Mouse (Mus musculus): ENCODE measurements around the gene Sec1. TPM values are rescaled to one million over a fixed set of nuclear protein-coding genes. Genes with fewer than 3 reads are reported as not detected.
"Not testable (repeated sequence)": the region's sequence is repeated elsewhere in the genome, so short reads cannot be mapped to it uniquely, and the experiment has no call there.

The Sec1 gene
- total RNA-seq, 2 experiments from 2014 or later = 0.20 to 0.30 TPM

DNA sequence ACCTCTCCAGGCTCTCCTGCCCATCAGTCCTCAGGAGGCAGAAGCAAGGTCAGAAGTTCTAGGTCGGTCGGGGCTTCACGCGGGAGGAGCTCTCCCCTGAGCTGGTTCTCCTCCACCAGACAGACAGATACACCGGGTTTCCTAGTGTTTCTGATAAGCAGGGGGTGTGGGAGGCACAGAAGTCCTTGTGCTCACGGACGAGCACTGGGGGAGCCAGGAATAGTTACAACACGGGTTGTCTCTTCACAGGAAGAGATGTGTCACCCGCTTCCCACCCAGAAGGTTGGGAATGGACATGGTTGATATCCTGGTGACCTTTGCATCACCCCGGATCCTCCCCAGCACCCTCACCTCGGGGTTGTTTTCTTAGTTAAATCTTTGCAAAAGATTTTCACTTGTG lies 4.4 kb downstream of the Sec1 start:
- DNase-seq (ENCODE audit: low spot score in 2 of 2) = no peak
- intact Hi-C loops (cut with DNase I) = no loop called here

DNA sequence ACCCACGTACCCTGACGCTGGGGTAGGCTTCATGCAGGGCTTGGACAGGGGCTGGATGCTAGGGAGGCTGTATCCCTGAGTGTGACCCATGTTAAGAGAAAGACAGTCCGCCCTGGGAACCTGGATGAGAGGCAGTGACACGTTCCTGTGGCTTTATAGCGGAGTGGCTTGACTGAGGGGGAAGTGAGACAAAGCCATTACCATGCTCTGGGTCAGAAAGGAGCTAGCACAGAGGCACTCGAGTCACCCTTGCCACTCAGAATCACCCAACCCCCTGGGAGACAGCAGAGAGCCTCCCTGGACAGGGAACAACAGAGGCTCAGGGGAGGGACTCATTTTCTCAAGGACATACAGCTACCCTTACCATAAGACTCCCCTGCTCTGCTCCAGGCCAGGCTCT lies 5.1 kb downstream of the Sec1 start:
- intact Hi-C loops (cut with DNase I) = no loop called here

GRCm38 (mm10) chr7:45686841-45687240 lies 7.4 kb downstream of the Sec1 start:
- intact Hi-C loops (cut with DNase I) = no loop called here
- DNase-seq (ENCODE audit: low spot score in 2 of 2) = no peak

More for the DNA sequence above, 5.1 kb downstream of the Sec1 start:
- no peak for DNase-seq (ENCODE audit: low spot score in 2 of 2)

- no peak for DNase-seq (ENCODE audit: low spot score in 2 of 2)
- intact Hi-C loops (cut with DNase I) = no loop called here
Observed at GRCm38 (mm10) chr7:45685811-45686210, 8.4 kb downstream of the Sec1 start.

DNA sequence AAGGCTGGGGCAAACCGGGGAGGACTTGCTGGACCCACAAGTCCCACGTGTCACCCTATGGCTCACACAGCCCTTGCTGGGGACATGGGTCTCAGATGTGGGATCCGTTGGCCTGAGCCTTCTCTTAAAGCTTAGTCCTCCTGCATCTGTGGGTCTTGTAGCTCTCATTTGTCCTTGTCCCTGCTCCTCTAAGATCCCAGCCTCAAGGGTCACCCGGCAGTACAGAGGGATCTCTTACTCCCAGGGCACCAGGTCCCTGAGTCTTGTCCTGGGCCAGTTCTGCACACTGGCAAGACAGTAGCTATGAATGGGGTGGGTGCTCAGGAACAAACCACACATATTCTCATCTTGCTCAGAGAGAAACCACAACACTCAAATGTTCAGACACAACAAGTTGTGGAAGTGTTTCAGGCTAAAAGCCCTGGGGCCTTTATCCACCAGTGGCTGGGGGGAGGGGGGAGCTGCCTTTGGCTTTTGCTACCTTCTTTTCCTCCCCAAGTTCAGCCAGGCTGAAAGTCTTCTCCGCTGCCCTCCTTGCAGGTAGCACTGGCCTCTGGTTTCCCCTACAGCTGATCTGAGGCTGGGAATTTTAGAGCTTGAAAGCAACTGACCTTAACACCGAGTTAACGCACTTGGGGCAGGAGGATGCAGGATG lies 10.7 kb downstream of the Sec1 start, which contains the start of gene Ntn5:
Ntn5 (plus strand) TSS at position 627 of the 655 bp plus-strand sequence.
- intact Hi-C loops (cut with DNase I) = loop anchor here (5.0 kb wide), 1 partner anchor 86 kb away; no protein-coding TSS in a partner anchor
- DNase-seq (ENCODE audit: low spot score in 2 of 2) = no peak

DNA sequence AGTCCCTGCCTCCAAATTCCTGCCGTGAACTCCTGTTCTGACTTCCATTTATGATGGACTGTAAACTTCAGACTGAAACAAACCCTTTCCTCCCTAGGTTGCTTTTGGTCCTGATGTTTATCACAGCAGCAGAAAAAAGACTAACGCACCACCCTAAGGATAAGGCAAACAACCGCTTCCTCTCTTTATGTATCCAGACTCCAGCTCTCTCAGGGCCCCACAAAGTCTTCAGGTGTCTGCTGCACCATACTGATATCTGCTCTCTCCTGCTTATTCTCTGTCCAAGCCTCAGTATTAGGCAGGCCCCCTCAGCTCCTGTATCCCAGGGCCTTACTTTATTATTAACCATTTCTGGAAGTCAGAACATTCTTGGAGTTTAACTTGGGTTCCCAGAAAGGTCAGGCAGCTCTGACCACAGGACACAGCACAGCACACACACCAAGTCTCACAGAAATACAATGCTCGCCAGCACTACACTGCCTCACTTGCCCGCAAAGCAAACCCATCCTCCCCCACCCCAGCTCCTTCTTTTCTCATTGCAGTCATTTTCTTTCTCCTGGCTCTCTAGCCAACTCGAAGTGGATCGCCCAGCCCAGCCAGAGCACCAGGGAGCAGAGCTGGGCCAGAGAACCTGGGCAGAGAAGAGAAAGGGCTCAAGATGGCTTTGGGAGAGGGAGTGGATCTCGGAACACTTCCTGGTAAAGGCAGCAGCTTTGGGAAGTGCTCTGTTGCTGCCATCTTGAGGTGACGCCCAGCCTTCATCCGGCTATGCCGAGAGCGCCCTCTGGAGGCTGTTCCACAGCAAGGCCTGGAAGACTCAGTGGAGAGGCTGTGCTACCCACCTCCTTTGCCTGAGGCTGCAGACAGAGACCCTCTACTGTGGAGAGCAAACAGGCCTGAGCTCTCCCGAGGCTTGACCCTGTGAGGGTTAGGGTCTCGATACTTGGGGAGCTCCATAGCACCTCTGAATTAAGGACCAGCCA lies 11.8 kb downstream of the Sec1 start:
- intact Hi-C loops (cut with DNase I) = loop anchor here (5.0 kb wide), 1 partner anchor 85 kb away; no protein-coding TSS in a partner anchor
- DNase-seq (ENCODE audit: low spot score in 2 of 2) = peak; percentile 88 to 90

DNA sequence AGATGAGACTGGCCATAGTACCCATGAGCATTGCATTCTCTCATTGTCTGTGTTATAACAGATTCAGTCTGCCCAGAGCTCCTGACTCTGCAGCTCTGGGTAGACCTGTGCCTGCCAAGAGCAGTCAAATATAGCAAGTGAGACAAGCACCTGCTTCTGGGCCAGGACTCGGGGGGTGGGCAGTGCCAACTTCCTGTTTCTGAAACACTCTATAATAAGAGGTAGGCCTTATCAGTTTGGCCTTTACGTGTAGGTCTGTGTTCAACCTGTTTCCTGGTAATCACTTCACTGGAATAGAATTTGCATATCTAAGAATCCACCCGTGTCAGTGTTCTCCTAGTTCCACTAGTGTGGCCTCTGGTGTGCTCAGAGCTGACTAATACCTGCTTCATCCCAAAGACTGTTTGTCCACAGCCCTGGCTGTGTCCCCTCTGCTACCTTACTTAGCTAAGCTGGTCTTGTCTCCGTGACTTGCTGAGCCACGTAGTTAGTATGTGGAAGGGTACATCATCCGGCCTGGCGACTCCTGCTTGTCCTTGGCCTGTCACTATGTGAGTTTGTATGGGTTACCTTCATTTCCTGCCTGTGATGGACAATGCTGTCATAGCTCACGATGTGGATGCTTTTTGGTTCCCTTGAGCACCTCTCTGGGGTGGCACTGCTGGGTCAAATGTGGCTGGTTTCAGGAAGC lies 13.0 kb downstream of the Sec1 start:
- DNase-seq (ENCODE audit: low spot score in 2 of 2) = no peak
- intact Hi-C loops (cut with DNase I) = loop anchor here (5.0 kb wide), 1 partner anchor 84 kb away; no protein-coding TSS in a partner anchor

DNA sequence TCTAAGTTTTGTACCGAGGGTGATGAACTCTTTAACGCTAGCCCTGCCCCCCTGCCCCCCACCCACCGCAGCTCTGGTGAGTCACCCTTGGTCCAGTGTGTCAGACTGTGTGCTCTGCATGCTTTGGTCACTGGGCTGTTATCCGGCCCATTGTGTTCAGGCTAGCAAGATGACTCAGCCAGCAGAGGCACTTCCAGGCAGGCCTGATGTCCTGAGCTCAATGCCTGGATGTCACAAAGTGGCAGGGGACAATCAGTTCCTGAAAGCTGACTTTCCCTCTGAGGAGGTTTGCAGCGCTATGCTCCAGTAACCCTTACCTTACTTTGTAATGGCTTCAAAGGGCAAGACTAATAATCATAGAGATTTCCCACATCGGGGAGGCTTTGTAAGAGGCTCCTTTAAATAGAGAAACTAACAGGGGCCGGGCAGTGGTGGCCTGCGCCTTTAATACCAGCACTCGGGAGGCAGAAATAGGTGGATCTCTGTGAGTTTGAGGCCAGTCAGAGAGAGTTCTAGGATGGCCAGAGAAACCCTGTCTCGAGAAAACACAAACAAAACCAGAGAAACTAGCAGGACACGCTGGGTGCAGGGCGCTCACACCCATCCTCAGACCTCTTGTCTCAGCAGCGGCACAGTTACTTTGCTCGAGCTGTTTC lies 14.1 kb downstream of the Sec1 start:
- DNase-seq (ENCODE audit: low spot score in 2 of 2) = no peak

GRCm38 (mm10) chr7:45678513-45678912 lies 15.7 kb downstream of the Sec1 start:
- no peak for DNase-seq (ENCODE audit: low spot score in 2 of 2)
- intact Hi-C loops (cut with DNase I) = no loop called here

More for the DNA sequence above, 14.1 kb downstream of the Sec1 start:
- intact Hi-C loops (cut with DNase I) = loop anchor here (5.0 kb wide), 1 partner anchor 83 kb away; no protein-coding TSS in a partner anchor

- intact Hi-C loops (cut with DNase I) = no loop called here
- DNase-seq (ENCODE audit: low spot score in 2 of 2) = no peak
Observed at GRCm38 (mm10) chr7:45677627-45678295, 16.4 kb downstream of the Sec1 start.

GRCm38 (mm10) chr7:45668921-45669320 lies 25.3 kb downstream of the Sec1 start:
- no peak for DNase-seq (ENCODE audit: low spot score in 2 of 2)
- intact Hi-C loops (cut with DNase I) = loop anchor here (10.0 kb wide), 1 partner anchor 64 kb away; no protein-coding TSS in a partner anchor

DNA sequence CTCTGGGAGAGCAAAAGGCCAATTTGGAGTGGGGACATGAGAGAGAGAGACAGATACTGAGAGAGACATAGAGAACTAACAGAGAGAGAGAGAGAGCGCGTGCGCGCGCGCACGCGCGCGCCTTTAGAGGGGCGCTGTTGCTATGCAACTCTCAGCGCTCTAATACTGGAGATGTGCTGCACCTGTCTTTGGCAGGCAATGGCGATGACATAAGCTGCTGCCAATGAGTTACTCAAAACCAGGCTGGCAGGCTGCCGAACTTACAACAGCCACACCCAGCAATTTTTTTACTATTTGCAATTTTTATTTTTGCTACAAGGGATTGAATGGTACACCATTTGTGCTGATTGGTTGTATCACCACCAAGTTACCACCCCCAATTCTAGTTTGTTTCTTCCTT lies 26.4 kb downstream of the Sec1 start:
- peak; percentile 57 to 60 for DNase-seq (ENCODE audit: low spot score in 2 of 2)

DNA sequence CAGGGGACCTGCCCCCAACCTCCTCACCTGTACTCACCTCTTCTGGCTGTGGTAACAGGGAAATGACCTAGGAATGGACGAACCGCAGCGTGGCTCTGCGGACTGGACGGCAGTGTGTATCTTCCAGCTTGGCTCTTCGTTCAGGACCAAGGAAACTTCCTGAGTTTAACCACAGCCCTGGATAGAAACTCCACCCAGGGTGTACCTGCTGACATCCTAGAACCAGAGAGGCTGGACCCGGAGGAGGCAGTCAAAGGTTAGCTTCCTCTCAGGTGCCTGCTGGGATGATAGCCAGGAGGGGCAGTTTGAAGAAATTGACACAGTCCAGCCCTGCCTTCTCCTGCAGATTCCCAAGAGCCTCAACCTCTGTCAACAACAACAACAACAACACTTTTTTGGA lies 28.0 kb downstream of the Sec1 start, which contains the start of gene Fut2:
Fut2 (minus strand) TSS at position 234 of the 400 bp plus-strand sequence.
- intact Hi-C loops (cut with DNase I) = loop anchor here (10.0 kb wide), 1 partner anchor 61 kb away; no protein-coding TSS in a partner anchor
- no peak for DNase-seq (ENCODE audit: low spot score in 2 of 2)

More for the DNA sequence above, 26.4 kb downstream of the Sec1 start:
- intact Hi-C loops (cut with DNase I) = loop anchor here (10.0 kb wide), 1 partner anchor 63 kb away; no protein-coding TSS in a partner anchor

DNA sequence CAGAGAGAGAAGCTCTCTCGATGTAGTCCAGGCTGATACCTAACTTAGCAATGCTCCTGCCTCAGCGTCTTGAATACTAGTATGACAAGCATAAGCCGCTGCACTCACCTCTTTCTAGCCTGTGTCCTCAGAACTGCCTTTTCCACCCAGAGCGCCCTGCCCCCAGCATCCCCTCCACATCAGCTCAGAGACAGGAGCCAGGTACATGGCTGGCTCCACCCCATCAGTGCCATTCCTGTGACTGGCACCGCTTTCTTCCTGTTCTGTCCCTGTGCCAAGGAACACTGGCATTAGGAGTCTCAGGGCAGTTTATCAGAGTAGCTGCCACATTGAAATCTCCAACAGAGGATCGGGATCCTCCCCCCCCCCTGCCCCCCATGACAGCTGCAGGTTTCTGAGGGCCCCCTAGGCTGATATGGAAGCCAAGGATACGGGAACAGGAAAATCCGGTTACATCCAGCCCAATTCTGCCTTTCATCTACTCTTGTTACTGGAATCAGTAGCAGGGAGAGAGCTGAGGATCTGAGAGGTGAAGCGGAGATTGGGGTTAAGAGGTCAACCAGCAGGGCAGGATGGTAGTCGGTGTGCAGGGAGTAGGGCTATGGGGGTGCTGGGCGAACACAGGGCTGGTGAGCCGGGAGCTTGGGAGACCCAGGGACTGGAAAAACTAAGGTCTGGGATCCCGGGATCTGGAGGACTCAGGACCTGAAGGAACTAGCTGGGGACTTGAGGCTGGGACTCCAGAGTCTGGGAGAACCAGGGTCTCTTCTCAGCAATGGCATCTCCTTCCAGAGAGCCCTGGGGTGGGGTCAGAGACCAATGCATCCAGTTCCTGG lies 28.7 kb downstream of the Sec1 start:
- no peak for DNase-seq (ENCODE audit: low spot score in 2 of 2)
- intact Hi-C loops (cut with DNase I) = loop anchor here (10.0 kb wide), 1 partner anchor 61 kb away; no protein-coding TSS in a partner anchor

DNA sequence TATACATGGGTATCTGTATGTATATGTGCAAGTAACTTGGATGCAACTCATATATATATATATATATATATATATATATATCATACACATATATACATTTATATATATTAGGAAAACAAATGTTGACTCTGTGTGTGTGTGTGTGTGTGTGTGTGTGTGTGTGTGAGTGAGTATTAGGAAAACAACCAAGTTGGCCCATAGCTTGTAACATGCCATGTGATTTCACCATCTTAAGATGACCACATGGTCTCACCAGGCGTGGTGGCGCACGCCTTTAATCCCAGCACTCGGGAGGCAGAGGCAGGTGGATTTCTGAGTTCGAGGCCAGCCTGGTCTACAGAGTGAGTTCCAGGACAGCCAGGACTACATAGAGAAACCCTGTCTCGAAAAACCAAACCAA lies 32.5 kb downstream of the Sec1 start:
- DNase-seq (ENCODE audit: low spot score in 2 of 2) = not testable (repeated sequence)
- intact Hi-C loops (cut with DNase I) = loop anchor here (10.0 kb wide), 1 partner anchor 57 kb away; no protein-coding TSS in a partner anchor

DNA sequence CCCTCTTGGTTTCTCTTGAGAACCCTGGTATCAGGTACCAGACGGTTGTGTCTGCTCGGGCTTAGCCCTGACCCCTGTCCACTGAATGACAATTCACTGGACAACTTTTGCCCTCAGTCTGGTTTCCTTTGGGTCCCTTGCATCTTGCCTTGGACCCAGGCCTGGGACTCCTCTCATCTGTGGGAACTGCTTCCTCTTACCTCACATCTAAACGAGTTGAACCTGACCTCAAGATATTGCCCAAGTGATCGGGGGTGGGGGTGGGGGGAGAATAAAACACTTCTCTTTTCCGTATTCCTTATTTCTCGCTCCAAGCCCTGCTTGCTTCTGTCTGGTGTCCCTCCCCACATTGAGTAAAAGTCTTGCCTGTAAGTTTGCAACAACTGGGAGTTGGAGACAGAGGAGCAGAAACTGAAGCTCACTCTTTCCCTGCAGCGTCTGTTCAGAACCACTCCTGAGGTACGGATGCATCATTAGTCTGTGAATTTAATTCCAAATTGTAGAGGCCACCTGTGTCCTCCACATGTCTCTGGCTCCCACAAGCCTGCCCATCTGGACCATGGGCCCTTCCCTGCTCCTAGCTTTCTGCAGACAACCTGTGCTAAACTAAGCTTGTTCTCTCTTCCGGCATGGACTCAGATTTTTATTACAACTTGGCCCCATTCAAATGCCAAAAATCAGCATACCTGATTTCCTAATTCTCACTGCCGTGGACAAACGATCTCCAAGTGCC lies 33.3 kb downstream of the Sec1 start:
- intact Hi-C loops (cut with DNase I) = loop anchor here (10.0 kb wide), 1 partner anchor 56 kb away; no protein-coding TSS in a partner anchor

More for the DNA sequence above, 33.3 kb downstream of the Sec1 start:
- no peak for DNase-seq (ENCODE audit: low spot score in 2 of 2)

All from left cerebral cortex, postnatal 14 days (tissue).